Mouse (Mus musculus): ENCODE data around the gene Gm42906.

Gene Gm42906

GRCm38 (mm10) chr5:151060476-151060875 lies 367.5 kb downstream of the Gm42906 start:
- DNase-seq (ENCODE audit: low read depth), result no peak

GRCm38 (mm10) chr5:151059772-151060171 lies 368.2 kb downstream of the Gm42906 start:
- DNase-seq (ENCODE audit: low read depth), result no peak

GRCm38 (mm10) chr5:151059352-151059751 lies 368.6 kb downstream of the Gm42906 start:
- DNase-seq (ENCODE audit: low read depth), result no peak

- DNase-seq (ENCODE audit: low read depth), result no peak
Measured at GRCm38 (mm10) chr5:151057716-151058115, 370.2 kb downstream of the Gm42906 start.

- DNase-seq (ENCODE audit: low read depth), result no peak
Measured at GRCm38 (mm10) chr5:151056920-151057294, 371.1 kb downstream of the Gm42906 start.

- DNase-seq (ENCODE audit: low read depth), result no peak
Measured at GRCm38 (mm10) chr5:151056255-151056919, 371.6 kb downstream of the Gm42906 start.

- DNase-seq (ENCODE audit: low read depth), result peak; percentile 2
Measured at GRCm38 (mm10) chr5:151055426-151056090, 372.4 kb downstream of the Gm42906 start.

- DNase-seq (ENCODE audit: low read depth), result no peak
Measured at GRCm38 (mm10) chr5:151054743-151055114, 373.2 kb downstream of the Gm42906 start.

- no peak for DNase-seq (ENCODE audit: low read depth)
Measured at GRCm38 (mm10) chr5:151054100-151054742, 373.7 kb downstream of the Gm42906 start.

GRCm38 (mm10) chr5:151053190-151053589 lies 374.8 kb downstream of the Gm42906 start:
- DNase-seq (ENCODE audit: low read depth), result no peak

- no peak for DNase-seq (ENCODE audit: low read depth)
Measured at GRCm38 (mm10) chr5:151052331-151052730, 375.6 kb downstream of the Gm42906 start.

GRCm38 (mm10) chr5:151047488-151047887 lies 380.5 kb downstream of the Gm42906 start:
- DNase-seq (ENCODE audit: low read depth), result no peak

GRCm38 (mm10) chr5:151046917-151047316 lies 381.0 kb downstream of the Gm42906 start:
- DNase-seq (ENCODE audit: low read depth), result no peak

GRCm38 (mm10) chr5:151046131-151046530 lies 381.8 kb downstream of the Gm42906 start:
- no peak for DNase-seq (ENCODE audit: low read depth)

- no peak for DNase-seq (ENCODE audit: low read depth)
Measured at GRCm38 (mm10) chr5:151042911-151043310, 385.1 kb downstream of the Gm42906 start.

GRCm38 (mm10) chr5:151037871-151038270 lies 390.1 kb downstream of the Gm42906 start:
- no peak for DNase-seq (ENCODE audit: low read depth)

- no peak for DNase-seq (ENCODE audit: low read depth)
Measured at GRCm38 (mm10) chr5:151034715-151035512, 393.0 kb downstream of the Gm42906 start.

- no peak for DNase-seq (ENCODE audit: low read depth)
Measured at GRCm38 (mm10) chr5:151028906-151029305, 399.1 kb downstream of the Gm42906 start.

- no peak for DNase-seq (ENCODE audit: low read depth)
Measured at GRCm38 (mm10) chr5:151027171-151027570, 400.8 kb downstream of the Gm42906 start.

- DNase-seq (ENCODE audit: low read depth), result peak; percentile 1
Measured at GRCm38 (mm10) chr5:151026069-151026468, 401.9 kb downstream of the Gm42906 start.

- DNase-seq (ENCODE audit: low read depth), result no peak
Measured at GRCm38 (mm10) chr5:151024483-151024882, 403.5 kb downstream of the Gm42906 start.

GRCm38 (mm10) chr5:151023461-151023860 lies 404.5 kb downstream of the Gm42906 start:
- DNase-seq (ENCODE audit: low read depth), result no peak
